Mouse (Mus musculus) T-helper 2 cell (primary cell): ENCODE data around the gene Vmn1r61.

Experiments
- in situ Hi-C: fragments of 300-600 bp; cut with MboI, MseI; formaldehyde crosslinking; loops from one replicate; pipeline ENCODE4 v1.15.1; 2025; ENCODE audit warnings: high pct_unique_total_duplicates

Gene Vmn1r61

DNA sequence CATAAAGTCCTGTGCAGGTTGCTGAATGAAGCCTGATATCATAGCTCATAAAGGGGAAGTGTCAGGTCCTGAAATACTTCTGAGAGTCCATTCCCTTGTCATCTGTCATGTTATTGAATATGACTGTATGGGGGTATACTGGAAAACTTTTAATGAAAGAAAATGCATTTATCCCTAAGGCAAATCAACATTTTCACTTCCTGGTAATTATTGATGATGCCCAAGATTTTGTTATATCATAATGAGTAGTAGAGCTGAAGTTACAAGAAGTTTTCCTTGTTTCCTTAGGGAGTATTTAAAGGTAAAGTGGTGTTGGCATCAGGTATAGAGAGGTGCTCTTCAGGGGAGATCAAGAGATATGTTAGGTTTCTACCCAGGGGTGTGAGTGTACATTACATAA lies at the start of gene Vmn1r61:
Gene Vmn1r61 (minus strand): TSS at position 101 of the 400 bp plus-strand sequence.
- in situ Hi-C loops, result no loop called here
